Comparison of ENCODE assay signal across 31 mouse cellular contexts in the genomic region with DNA sequence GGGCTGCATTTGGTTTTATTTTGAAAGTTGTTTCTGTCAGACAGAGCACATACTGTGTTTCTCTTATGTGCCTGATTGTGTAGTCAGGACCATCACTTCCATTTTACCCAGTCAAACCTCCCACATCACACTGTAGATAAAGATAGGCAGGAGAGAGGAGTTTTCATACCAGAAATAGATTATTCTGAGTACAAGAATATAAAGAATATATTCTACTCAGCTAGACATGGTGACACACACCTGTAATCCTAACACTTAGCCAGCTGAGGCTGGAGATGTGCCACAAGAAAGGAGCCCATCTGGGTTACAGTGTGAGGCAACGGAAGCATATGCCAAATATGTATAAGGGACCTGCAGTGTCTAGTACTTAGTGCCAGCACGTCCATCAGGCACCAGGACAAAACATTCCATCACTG. TPM values are rescaled to one million over a fixed set of nuclear protein-coding genes. Genes with fewer than 3 reads are reported as not detected.
DNase-seq lines count a peak whose midpoint lies in the region; ATAC-seq lines count a peak whose summit lies in the region.
"Had no signal": no experiment of that assay in that cellular context is flagged by ENCODE, and none has a peak within 500 bp of the region (broad histone marks: within the 10 kb centered on the region; RNA-seq: fewer than 3 reads in every experiment).

No protein-coding gene starts in this region.

- peaks cover 100% of the 10 kb centered on the region for H3K36me3 ChIP-seq in hindbrain, embryonic 10.5 days
- H3K36me3 ChIP-seq in kidney, embryonic 15.5 days: peaks cover 75% of the 10 kb centered on the region

- H3K4me1 ChIP-seq in hindbrain, embryonic 10.5 days (replicated peaks): no peaks in the 10 kb centered on the region
- no peaks in the 10 kb centered on the region for H3K4me1 ChIP-seq in kidney, embryonic 15.5 days
- H3K4me1 ChIP-seq: embryonic facial prominence, embryonic 10.5 days; embryonic facial prominence, embryonic 15.5 days; heart, embryonic 10.5 days; heart, embryonic 15.5 days; hindbrain, embryonic 12.5 days; intestine, embryonic 15.5 days; limb, embryonic 13.5 days; neural tube, embryonic 12.5 days had no signal

- ATAC-seq in frontal cortex, adult (ENCODE audit: low TSS enrichment): peak; percentile 86
- no peak for ATAC-seq in kidney, embryonic 15.5 days (replicated peaks; ENCODE audit: low FRiP score)
- ATAC-seq: forebrain, embryonic 14.5 days; hindbrain, postnatal 0 days; intestine, embryonic 15.5 days; liver, postnatal 0 days had no signal

- H3K9ac ChIP-seq in kidney, embryonic 15.5 days: no peak overlapping the region
- H3K9ac ChIP-seq: embryonic facial prominence, embryonic 15.5 days; heart, embryonic 15.5 days; hindbrain, embryonic 12.5 days; intestine, embryonic 15.5 days; limb, embryonic 13.5 days; liver, postnatal 0 days; neural tube, embryonic 12.5 days had no signal

- intact Hi-C loops in left cerebral cortex, postnatal 14 days (cut with DNase I): loop anchor here (5.0 kb wide), 1 partner anchor 37 kb away; no protein-coding TSS in a partner anchor

- no peaks in the 10 kb centered on the region for H3K9me3 ChIP-seq in hindbrain, embryonic 10.5 days
- H3K9me3 ChIP-seq in kidney, embryonic 15.5 days (replicated peaks): no peaks in the 10 kb centered on the region
- H3K9me3 ChIP-seq: embryonic facial prominence, embryonic 10.5 days; embryonic facial prominence, embryonic 15.5 days; heart, embryonic 10.5 days; heart, embryonic 15.5 days; hindbrain, embryonic 12.5 days; intestine, embryonic 15.5 days; limb, embryonic 13.5 days; neural tube, embryonic 12.5 days had no signal

- no peak overlapping the region for H3K27ac ChIP-seq in hindbrain, embryonic 10.5 days
- H3K27ac ChIP-seq in kidney, embryonic 15.5 days: no peak overlapping the region
- H3K27ac ChIP-seq: embryonic facial prominence, embryonic 10.5 days; embryonic facial prominence, embryonic 15.5 days; heart, embryonic 10.5 days; heart, embryonic 15.5 days; hindbrain, embryonic 12.5 days; hindbrain, postnatal 0 days; intestine, embryonic 15.5 days; limb, embryonic 13.5 days; neural tube, embryonic 12.5 days had no signal

- H3K4me2 ChIP-seq in kidney, embryonic 15.5 days: no peak overlapping the region
- H3K4me2 ChIP-seq: embryonic facial prominence, embryonic 15.5 days; heart, embryonic 15.5 days; hindbrain, embryonic 12.5 days; intestine, embryonic 15.5 days; limb, embryonic 13.5 days; liver, embryonic 11.5 days; midbrain, embryonic 11.5 days; neural tube, embryonic 12.5 days had no signal

- DNase-seq in frontal cortex, postnatal 10 days (ENCODE audit: low spot score in 2 of 2): no peak
- peak; percentile 53 for DNase-seq in right cerebral cortex, adult 18-20 months
- no peak for DNase-seq in right cerebral cortex, postnatal 14 days
- peak; percentile 30 to 46 for DNase-seq in left cerebral cortex, postnatal 14 days (ENCODE audit: low spot score in 2 of 2)
- DNase-seq in telencephalon, adult 2 months (ENCODE audit: low read depth, low spot score): peak; percentile 75
- DNase-seq in hindbrain, embryonic 10.5 days (ENCODE audit: low spot score): no peak
- DNase-seq: adrenal gland, adult 8-10 months; cerebellum, adult 8-10 months; cerebellum, postnatal 25 days; gastrocnemius, postnatal 14 days; kidney, adult 2 months; kidney, postnatal 14 days; liver, postnatal 0 days; lung, postnatal 36 days; thymus, postnatal 4 days had no signal

- 89% methylated on average over 2 of the region's 2 CpGs for WGBS in hindbrain, embryonic 10.5 days
- WGBS in kidney, embryonic 15.5 days: 84% methylated on average over 2 of the region's 2 CpGs

- H3K27me3 ChIP-seq in hindbrain, embryonic 10.5 days (ENCODE audit: insufficient read depth, poor library complexity, severe bottlenecking): no peaks in the 10 kb centered on the region
- no peaks in the 10 kb centered on the region for H3K27me3 ChIP-seq in kidney, embryonic 15.5 days
- H3K27me3 ChIP-seq: CH12.LX; embryonic facial prominence, embryonic 15.5 days; heart, embryonic 15.5 days; hindbrain, embryonic 12.5 days; intestine, embryonic 15.5 days; limb, embryonic 13.5 days; neural tube, embryonic 12.5 days had no signal

- no peak overlapping the region for H3K4me3 ChIP-seq in hindbrain, embryonic 10.5 days
- H3K4me3 ChIP-seq in kidney, embryonic 15.5 days (replicated peaks): no peak overlapping the region
- H3K4me3 ChIP-seq: embryonic facial prominence, embryonic 10.5 days; embryonic facial prominence, embryonic 15.5 days; heart, embryonic 10.5 days; heart, embryonic 15.5 days; hindbrain, embryonic 12.5 days; intestine, embryonic 15.5 days; limb, embryonic 13.5 days; myocyte; neural tube, embryonic 12.5 days had no signal

RNA-seq across cellular contexts. Expression of gene Synrg, which starts 31.3 kb away (rescaled TPM):
- 10 to 100 TPM; 44.3 to 47.7 TPM for total RNA-seq in left cerebral cortex, postnatal 14 days (2021)
- polyA plus RNA-seq in hindbrain, embryonic 10.5 days (2016; fragmentation: Nextera tagmentation; extraction: Ambion mirVana): 11.3 and 15.9 TPM in 2 replicates
- polyA plus RNA-seq in kidney, embryonic 15.5 days (2015; fragmentation: Nextera tagmentation; extraction: Ambion mirVana): 10.1 and 10.5 TPM in 2 replicates

RNA-seq across cellular contexts. Expression of gene Ddx52, which starts 53.7 kb away (rescaled TPM):
- 10 to 100 TPM; 11.0 to 12.0 TPM for total RNA-seq in left cerebral cortex, postnatal 14 days (2021)
- polyA plus RNA-seq in hindbrain, embryonic 10.5 days (2016; fragmentation: Nextera tagmentation; extraction: Ambion mirVana): 32.3 and 40.2 TPM in 2 replicates
- 40.3 and 42.6 TPM in 2 replicates for polyA plus RNA-seq in kidney, embryonic 15.5 days (2015; fragmentation: Nextera tagmentation; extraction: Ambion mirVana)

Comparison
In these comparisons a context has a peak if more than half of its experiments do, and no peak if none do; other contexts are left out.
1. DNase-seq: peak in right cerebral cortex, adult 18-20 months (single experiment), left cerebral cortex, postnatal 14 days (2 of 2) and telencephalon, adult 2 months (single experiment); none in frontal cortex, postnatal 10 days (0 of 2), right cerebral cortex, postnatal 14 days (single experiment) and hindbrain, embryonic 10.5 days (single experiment).